Mouse (Mus musculus): ENCODE measurements around the gene Mknk1. TPM values are rescaled to one million over a fixed set of nuclear protein-coding genes. Genes with fewer than 3 reads are reported as not detected.

Mknk1 gene
- polyA plus RNA-seq, 1 experiment from 2014 or later: 30.1 TPM

GRCm38 (mm10) chr4:115894281-115894680, 55.3 kb downstream of the Mknk1 start:
- no peak overlapping the region for H3K4me3 ChIP-seq (ENCODE audit: low read length)
- no peaks in the 10 kb centered on the region for H3K36me3 ChIP-seq (ENCODE audit: control insufficient read depth, insufficient read depth, low read length)
- H3K27ac ChIP-seq (ENCODE audit: low read length): no peak overlapping the region
- peaks cover 44% of the 10 kb centered on the region for H3K27me3 ChIP-seq (replicated peaks; ENCODE audit: control insufficient read depth, insufficient read depth, low read length)
- H3K9me3 ChIP-seq (ENCODE audit: control insufficient read depth, low read length): no peaks in the 10 kb centered on the region
- H3K9ac ChIP-seq (ENCODE audit: low read depth, low read length): no peak overlapping the region
- 9% methylated on average over 3 of the region's 3 CpGs for WGBS
- ATAC-seq: no peak
- H3K4me1 ChIP-seq (ENCODE audit: control insufficient read depth, insufficient read depth, low read length): peaks cover 11% of the 10 kb centered on the region
- no peak overlapping the region for H3K4me2 ChIP-seq (ENCODE audit: low read depth, low read length)

GRCm38 (mm10) chr4:115897901-115898631, 59.1 kb downstream of the Mknk1 start:
- Histone ChIP-seq H3K4me2 (ENCODE audit: low read depth, low read length) (peak overlapping the region; percentile 73), H3K27ac (ENCODE audit: low read length) (no peak overlapping the region), H3K27me3 (replicated peaks; ENCODE audit: control insufficient read depth, insufficient read depth, low read length) (peaks cover 33% of the 10 kb centered on the region), H3K4me1 (ENCODE audit: control insufficient read depth, insufficient read depth, low read length) (peaks cover 5% of the 10 kb centered on the region; the same call in 1 of the 2 replicates), H3K36me3 (ENCODE audit: control insufficient read depth, insufficient read depth, low read length) (no peaks in the 10 kb centered on the region), H3K9ac (ENCODE audit: low read depth, low read length) (peak overlapping the region; percentile 45; the same call in 1 of the 2 replicates), H3K4me3 (ENCODE audit: low read length) (peak overlapping the region; percentile 38), H3K9me3 (ENCODE audit: control insufficient read depth, low read length) (no peaks in the 10 kb centered on the region)
- ATAC-seq: peak; percentile 55
- WGBS: 1% methylated on average over 56 of the region's 56 CpGs

GRCm38 (mm10) chr4:115902816-115903215, 63.8 kb downstream of the Mknk1 start:
- H3K27ac ChIP-seq (ENCODE audit: low read length): no peak overlapping the region
- WGBS: 15% methylated on average over 5 of the region's 5 CpGs
- no peak overlapping the region for H3K9ac ChIP-seq (ENCODE audit: low read depth, low read length)
- peaks cover 8% of the 10 kb centered on the region; the same call in 1 of the 2 replicates for H3K4me1 ChIP-seq (ENCODE audit: control insufficient read depth, insufficient read depth, low read length)
- H3K36me3 ChIP-seq (ENCODE audit: control insufficient read depth, insufficient read depth, low read length): no peaks in the 10 kb centered on the region
- no peak; the same call in 1 of the 2 replicates for ATAC-seq
- H3K4me2 ChIP-seq (ENCODE audit: low read depth, low read length): no peak overlapping the region
- no peak overlapping the region for H3K4me3 ChIP-seq (ENCODE audit: low read length)
- H3K27me3 ChIP-seq (replicated peaks; ENCODE audit: control insufficient read depth, insufficient read depth, low read length): peaks cover 29% of the 10 kb centered on the region
- H3K9me3 ChIP-seq (ENCODE audit: control insufficient read depth, low read length): no peaks in the 10 kb centered on the region

GRCm38 (mm10) chr4:115904375-115904774, 65.4 kb downstream of the Mknk1 start:
- Histone ChIP-seq H3K36me3 (ENCODE audit: control insufficient read depth, insufficient read depth, low read length) (no peaks in the 10 kb centered on the region), H3K4me1 (ENCODE audit: control insufficient read depth, insufficient read depth, low read length) (0 out of 2 replicates have a peak, but pooled peaks cover 4% of the 10 kb centered on the region), H3K9ac (ENCODE audit: low read depth, low read length) (no peak overlapping the region), H3K4me3 (ENCODE audit: low read length) (no peak overlapping the region), H3K9me3 (ENCODE audit: control insufficient read depth, low read length) (no peaks in the 10 kb centered on the region), H3K4me2 (ENCODE audit: low read depth, low read length) (no peak overlapping the region), H3K27me3 (replicated peaks; ENCODE audit: control insufficient read depth, insufficient read depth, low read length) (peaks cover 18% of the 10 kb centered on the region; the same call in 1 of the 2 replicates), H3K27ac (ENCODE audit: low read length) (no peak overlapping the region)
- ATAC-seq: no peak
- WGBS: 17% methylated on average over 12 of the region's 12 CpGs

GRCm38 (mm10) chr4:115905701-115906100, 66.7 kb downstream of the Mknk1 start:
- H3K36me3 ChIP-seq (ENCODE audit: control insufficient read depth, insufficient read depth, low read length): no peaks in the 10 kb centered on the region
- no peak for ATAC-seq
- H3K27ac ChIP-seq (ENCODE audit: low read length): no peak overlapping the region
- 0 out of 2 replicates have a peak, but pooled peaks cover 16% of the 10 kb centered on the region for H3K27me3 ChIP-seq (replicated peaks; ENCODE audit: control insufficient read depth, insufficient read depth, low read length)
- no peaks in the 10 kb centered on the region for H3K9me3 ChIP-seq (ENCODE audit: control insufficient read depth, low read length)
- no peak overlapping the region for H3K9ac ChIP-seq (ENCODE audit: low read depth, low read length)
- 0 out of 2 replicates have a peak, but pooled peaks cover 4% of the 10 kb centered on the region for H3K4me1 ChIP-seq (ENCODE audit: control insufficient read depth, insufficient read depth, low read length)
- no peak overlapping the region for H3K4me3 ChIP-seq (ENCODE audit: low read length)
- H3K4me2 ChIP-seq (ENCODE audit: low read depth, low read length): no peak overlapping the region
- WGBS: 21% methylated on average over 7 of the region's 7 CpGs

GRCm38 (mm10) chr4:115906791-115907190, 67.8 kb downstream of the Mknk1 start:
- Histone ChIP-seq H3K9me3 (ENCODE audit: control insufficient read depth, low read length) (no peaks in the 10 kb centered on the region), H3K36me3 (ENCODE audit: control insufficient read depth, insufficient read depth, low read length) (no peaks in the 10 kb centered on the region), H3K27ac (ENCODE audit: low read length) (no peak overlapping the region), H3K4me2 (ENCODE audit: low read depth, low read length) (no peak overlapping the region), H3K27me3 (replicated peaks; ENCODE audit: control insufficient read depth, insufficient read depth, low read length) (0 out of 2 replicates have a peak, but pooled peaks cover 16% of the 10 kb centered on the region), H3K4me3 (ENCODE audit: low read length) (no peak overlapping the region), H3K9ac (ENCODE audit: low read depth, low read length) (no peak overlapping the region), H3K4me1 (ENCODE audit: control insufficient read depth, insufficient read depth, low read length) (0 out of 2 replicates have a peak, but pooled peaks cover 4% of the 10 kb centered on the region)
- no peak for ATAC-seq
- whole genome bisulfite sequencing: 83% methylated on average over 3 of the region's 3 CpGs

- no peak overlapping the region for H3K9ac ChIP-seq (ENCODE audit: low read depth, low read length)
- 0 out of 2 replicates have a peak, but pooled peaks cover 13% of the 10 kb centered on the region for H3K27me3 ChIP-seq (replicated peaks; ENCODE audit: control insufficient read depth, insufficient read depth, low read length)
- H3K4me3 ChIP-seq (ENCODE audit: low read length): no peak overlapping the region
- ATAC-seq: no peak
- no peak overlapping the region for H3K27ac ChIP-seq (ENCODE audit: low read length)
- no peaks in the 10 kb centered on the region for H3K36me3 ChIP-seq (ENCODE audit: control insufficient read depth, insufficient read depth, low read length)
- no peak overlapping the region for H3K4me2 ChIP-seq (ENCODE audit: low read depth, low read length)
- no peaks in the 10 kb centered on the region for H3K9me3 ChIP-seq (ENCODE audit: control insufficient read depth, low read length)
- H3K4me1 ChIP-seq (ENCODE audit: control insufficient read depth, insufficient read depth, low read length): 0 out of 2 replicates have a peak, but pooled peaks cover 4% of the 10 kb centered on the region
- WGBS: 63% methylated on average over 1 of the region's 1 CpGs
Observed at GRCm38 (mm10) chr4:115907994-115908393, 69.0 kb downstream of the Mknk1 start.

GRCm38 (mm10) chr4:115908641-115909040, 69.6 kb downstream of the Mknk1 start:
- 28% methylated on average over 7 of the region's 7 CpGs for WGBS
- H3K4me1 ChIP-seq (ENCODE audit: control insufficient read depth, insufficient read depth, low read length): 0 out of 2 replicates have a peak, but pooled peaks cover 4% of the 10 kb centered on the region
- no peak overlapping the region for H3K4me3 ChIP-seq (ENCODE audit: low read length)
- no peak overlapping the region for H3K4me2 ChIP-seq (ENCODE audit: low read depth, low read length)
- H3K27ac ChIP-seq (ENCODE audit: low read length): no peak overlapping the region
- H3K9me3 ChIP-seq (ENCODE audit: control insufficient read depth, low read length): no peaks in the 10 kb centered on the region
- ATAC-seq: no peak
- 0 out of 2 replicates have a peak, but pooled peaks cover 13% of the 10 kb centered on the region for H3K27me3 ChIP-seq (replicated peaks; ENCODE audit: control insufficient read depth, insufficient read depth, low read length)
- H3K9ac ChIP-seq (ENCODE audit: low read depth, low read length): no peak overlapping the region
- no peaks in the 10 kb centered on the region for H3K36me3 ChIP-seq (ENCODE audit: control insufficient read depth, insufficient read depth, low read length)

- 18% methylated on average over 4 of the region's 4 CpGs for WGBS
- Histone ChIP-seq H3K4me1 (ENCODE audit: control insufficient read depth, insufficient read depth, low read length) (no peaks in the 10 kb centered on the region), H3K36me3 (ENCODE audit: control insufficient read depth, insufficient read depth, low read length) (no peaks in the 10 kb centered on the region), H3K27me3 (replicated peaks; ENCODE audit: control insufficient read depth, insufficient read depth, low read length) (0 out of 2 replicates have a peak, but pooled peaks cover 5% of the 10 kb centered on the region), H3K4me3 (ENCODE audit: low read length) (no peak overlapping the region), H3K27ac (ENCODE audit: low read length) (no peak overlapping the region), H3K9ac (ENCODE audit: low read depth, low read length) (no peak overlapping the region), H3K9me3 (ENCODE audit: control insufficient read depth, low read length) (no peaks in the 10 kb centered on the region), H3K4me2 (ENCODE audit: low read depth, low read length) (no peak overlapping the region)
- no peak for ATAC-seq
Observed at GRCm38 (mm10) chr4:115911586-115911985, 72.6 kb downstream of the Mknk1 start.

Measured in intestine, embryonic 16.5 days (tissue).